Mouse (Mus musculus): ENCODE results near the gene Vmn1r175.
"Not testable (repeated sequence)": the region's sequence is repeated elsewhere in the genome, so short reads cannot be mapped to it uniquely, and the experiment has no call there.

Vmn1r175 gene

GRCm38 (mm10) chr7:23810543-23810942 is at the start of gene Vmn1r175:
Gene Vmn1r175 (minus strand): TSS chr7:23810643.
- DNase-seq = not testable (repeated sequence)

- DNase-seq = not testable (repeated sequence)
Observed at GRCm38 (mm10) chr7:23837272-23837671, 26.8 kb upstream of the Vmn1r175 start, which contains the start of gene Vmn1r176. Gene Vmn1r176 (minus strand): TSS chr7:23837372.

- no peak for DNase-seq
Observed at GRCm38 (mm10) chr7:23784526-23784925, 25.9 kb downstream of the Vmn1r175 start.
